Mouse (Mus musculus): ENCODE measurements at regions not wholly inside any gene's neighbourhood (a gene's known extent, or its start where the extent isn't known, plus 50 kb on each side); places are given as distances from the start of the nearest gene placed in this dataset.
"Not testable (repeated sequence)": the region's sequence is repeated elsewhere in the genome, so short reads cannot be mapped to it uniquely, and the experiment has no call there.

- DNase-seq (ENCODE audit: low spot score in 2 of 2), result no peak
Observed at GRCm38 (mm10) chr2:116444163-116444562, 378.5 kb upstream of the Meis2 start.

DNA sequence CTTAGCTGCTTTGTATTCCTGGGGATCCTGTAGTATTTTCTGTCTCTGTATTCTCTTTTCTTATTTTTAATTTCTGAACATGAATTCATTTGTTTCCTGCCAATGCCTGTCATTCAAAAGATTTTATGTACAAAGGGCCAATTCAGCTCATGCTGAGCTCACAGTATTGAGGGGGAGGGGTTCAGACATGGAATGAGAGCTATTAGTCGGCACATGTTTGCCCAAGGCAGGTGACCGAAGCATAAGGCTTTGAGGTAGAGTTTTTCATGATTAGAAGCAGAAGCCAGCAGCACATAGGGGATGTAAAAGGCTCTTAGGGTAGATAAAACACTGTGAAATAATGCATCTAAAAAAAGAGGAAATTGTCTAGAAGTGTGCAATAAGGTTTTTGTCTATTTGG lies 374.6 kb upstream of the Meis2 start:
- no peak for DNase-seq (ENCODE audit: low spot score in 2 of 2)

GRCm38 (mm10) chr2:116433481-116433880 lies 367.8 kb upstream of the Meis2 start:
- no peak for DNase-seq (ENCODE audit: low spot score in 2 of 2)

GRCm38 (mm10) chr2:116424131-116424530 lies 358.5 kb upstream of the Meis2 start:
- no peak for DNase-seq (ENCODE audit: low spot score in 2 of 2)

- no peak for DNase-seq (ENCODE audit: low spot score in 2 of 2)
Observed at GRCm38 (mm10) chr2:116417428-116418195, 352.0 kb upstream of the Meis2 start.

GRCm38 (mm10) chr2:116415742-116416141 lies 350.1 kb upstream of the Meis2 start:
- no peak for DNase-seq (ENCODE audit: low spot score in 2 of 2)

DNA sequence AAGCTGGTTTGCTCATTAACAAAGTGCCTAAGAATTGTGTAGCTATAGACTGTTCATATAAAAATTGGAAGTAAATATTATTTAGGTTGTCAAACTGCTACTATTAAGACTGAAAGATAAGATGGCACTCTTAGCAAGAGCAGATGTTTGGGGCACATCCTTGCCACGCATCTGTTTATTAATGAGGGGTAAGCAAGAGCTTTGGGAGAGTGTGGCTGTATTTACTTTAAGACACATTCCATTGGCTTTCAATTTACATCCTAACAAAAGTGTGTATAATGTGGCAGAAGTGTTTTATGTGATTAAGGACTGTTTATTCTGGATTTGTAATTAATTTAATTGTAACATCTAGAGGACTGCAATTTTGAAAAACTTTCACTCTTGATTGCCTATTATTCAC lies 336.5 kb upstream of the Meis2 start:
- DNase-seq (ENCODE audit: low spot score in 2 of 2), result no peak

DNA sequence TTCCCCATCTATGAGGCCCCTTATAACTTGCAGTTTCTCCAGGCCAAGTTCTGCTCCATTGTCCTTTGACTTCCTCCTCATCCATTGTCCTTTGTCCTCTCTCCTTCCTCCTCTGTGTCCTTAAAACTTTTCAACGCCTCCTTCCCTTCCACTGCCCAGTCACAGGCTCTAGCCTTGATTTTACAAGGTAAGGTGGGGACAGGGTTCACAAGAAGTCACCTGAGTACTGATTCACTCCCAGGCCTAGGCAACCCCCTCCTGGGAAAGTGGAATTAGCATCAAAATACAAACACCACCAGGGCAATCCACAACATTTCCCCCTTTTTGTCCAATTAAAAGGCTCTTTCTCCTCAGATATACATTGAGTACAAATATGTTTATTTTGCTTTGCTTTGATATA lies 334.3 kb upstream of the Meis2 start:
- no peak for DNase-seq (ENCODE audit: low spot score in 2 of 2)

- no peak for DNase-seq (ENCODE audit: low spot score in 2 of 2)
Observed at GRCm38 (mm10) chr2:116368811-116369210, 303.2 kb upstream of the Meis2 start.

DNA sequence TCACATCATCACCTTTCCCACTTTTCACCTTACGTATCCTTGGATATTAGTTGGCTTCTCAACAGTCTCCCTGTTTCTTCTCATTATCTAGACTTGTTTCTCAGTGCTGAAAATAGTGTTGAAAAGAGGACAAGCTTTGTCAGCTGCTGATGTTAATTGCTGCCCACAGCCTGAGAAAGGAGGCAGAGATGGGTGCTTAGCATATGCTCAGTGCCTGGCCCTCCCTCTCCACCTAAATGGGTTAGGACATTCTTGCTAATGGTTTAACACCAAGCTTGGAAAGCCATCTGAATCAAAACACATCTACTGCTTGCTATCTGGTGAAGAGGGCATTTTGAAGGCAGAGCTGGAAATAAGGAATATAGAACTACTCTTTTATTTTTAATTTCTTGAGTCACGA lies 298.5 kb upstream of the Meis2 start:
- peak in 1 of 2 experiments; percentile 20 for DNase-seq (ENCODE audit: low spot score in 2 of 2)

GRCm38 (mm10) chr2:116358145-116358544 lies 292.5 kb upstream of the Meis2 start:
- DNase-seq (ENCODE audit: low spot score in 2 of 2), result no peak

DNA sequence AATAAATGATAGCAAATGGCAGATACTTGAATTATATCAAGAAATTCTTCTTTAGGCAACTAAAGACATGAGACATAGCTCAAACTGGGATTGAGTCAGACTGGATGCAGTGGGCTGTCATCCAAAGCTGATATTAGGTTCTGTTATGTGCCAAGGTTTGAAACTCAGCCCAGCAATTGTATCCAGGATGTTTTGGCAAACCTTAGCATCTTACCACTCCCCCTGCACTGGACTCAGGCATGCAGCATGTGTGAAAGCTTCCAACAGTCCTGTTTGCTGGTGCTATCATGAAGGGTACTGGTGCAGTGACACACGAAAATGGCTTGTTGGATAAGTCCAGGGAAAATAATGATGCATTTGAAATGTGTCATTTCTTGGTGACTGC lies 282.9 kb upstream of the Meis2 start:
- no peak for DNase-seq (ENCODE audit: low spot score in 2 of 2)

DNA sequence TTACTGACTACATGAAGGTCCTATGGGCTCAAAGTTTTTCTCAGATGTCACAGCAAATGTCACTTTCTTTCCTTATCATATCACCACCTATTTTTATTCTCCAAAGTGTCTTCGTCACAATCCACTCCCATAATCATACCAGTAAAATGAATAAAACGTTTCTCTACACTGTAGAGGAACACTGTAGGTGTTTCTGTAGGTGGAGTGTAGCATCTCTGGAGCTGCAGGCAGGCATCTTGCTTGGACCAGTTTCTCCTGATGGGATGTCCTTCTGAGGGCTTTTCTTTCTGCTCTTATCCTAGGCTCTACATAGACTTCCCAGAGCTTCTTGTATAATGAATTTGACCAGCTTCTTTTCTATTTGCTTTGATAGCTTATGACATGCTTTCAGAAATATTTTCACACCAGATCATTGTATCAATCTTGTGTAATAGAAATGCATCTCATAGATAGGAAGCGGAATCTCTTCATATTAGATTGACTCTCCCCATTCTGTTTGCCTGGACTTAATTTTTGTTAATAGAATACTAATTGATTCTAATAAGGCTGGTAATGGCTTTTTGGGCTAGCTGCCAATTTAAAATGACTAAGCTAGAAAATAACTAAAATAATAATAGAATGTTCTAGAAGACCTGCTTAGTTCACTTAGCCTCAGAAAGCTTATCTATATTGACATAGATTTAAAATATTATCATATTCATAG lies 282.3 kb upstream of the Meis2 start:
- DNase-seq (ENCODE audit: low spot score in 2 of 2), result no peak

- no peak for DNase-seq (ENCODE audit: low spot score in 2 of 2)
Observed at GRCm38 (mm10) chr2:116331801-116332200, 266.2 kb upstream of the Meis2 start.

- DNase-seq (ENCODE audit: low spot score in 2 of 2), result no peak
Observed at GRCm38 (mm10) chr2:116322039-116322770, 256.6 kb upstream of the Meis2 start.

DNA sequence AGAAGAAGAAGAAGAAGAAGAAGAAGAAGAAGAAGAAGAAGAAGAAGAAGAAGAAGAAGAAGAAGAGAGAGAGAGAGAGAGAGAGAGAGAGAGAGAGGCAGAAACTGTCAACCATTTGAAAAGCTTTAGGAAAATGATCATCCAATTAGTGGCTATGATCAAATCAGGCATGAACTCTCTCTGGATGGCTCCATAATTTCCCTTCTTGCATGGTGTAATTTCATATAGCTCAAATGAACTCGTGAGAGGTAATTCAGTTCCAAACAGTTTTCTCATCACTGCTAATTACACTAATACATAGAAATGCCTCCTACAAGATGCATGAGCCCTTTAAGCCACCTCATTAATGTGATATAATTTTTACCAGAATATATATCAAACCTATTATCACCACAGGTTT lies 233.9 kb upstream of the Meis2 start:
- DNase-seq (ENCODE audit: low spot score in 2 of 2), result no peak

GRCm38 (mm10) chr2:116289886-116290285 lies 224.2 kb upstream of the Meis2 start:
- DNase-seq (ENCODE audit: low spot score in 2 of 2), result no peak

DNA sequence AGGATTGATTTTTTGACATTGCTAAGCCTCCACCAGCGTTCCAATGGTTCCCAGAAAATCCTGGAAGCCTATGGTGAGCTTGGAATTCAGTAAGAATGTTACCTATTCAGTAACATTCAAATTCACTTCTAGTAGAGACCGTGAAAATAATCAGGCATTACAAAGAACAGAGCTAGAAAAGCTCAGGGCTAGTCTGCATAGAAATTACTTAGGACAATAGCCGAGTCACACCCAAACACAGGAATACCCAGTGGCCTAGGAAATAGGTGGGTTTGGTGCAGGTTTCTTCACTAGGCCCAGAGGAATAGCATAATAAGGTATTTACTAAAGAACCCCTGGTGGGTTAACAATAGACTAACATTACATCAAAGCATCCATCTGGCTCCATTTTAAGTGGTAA lies 177.6 kb upstream of the Meis2 start:
- DNase-seq (ENCODE audit: low spot score in 2 of 2), result not testable (repeated sequence)

GRCm38 (mm10) chr2:116236731-116237130 lies 171.1 kb upstream of the Meis2 start:
- DNase-seq (ENCODE audit: low spot score in 2 of 2), result peak; percentile 21 to 42

DNA sequence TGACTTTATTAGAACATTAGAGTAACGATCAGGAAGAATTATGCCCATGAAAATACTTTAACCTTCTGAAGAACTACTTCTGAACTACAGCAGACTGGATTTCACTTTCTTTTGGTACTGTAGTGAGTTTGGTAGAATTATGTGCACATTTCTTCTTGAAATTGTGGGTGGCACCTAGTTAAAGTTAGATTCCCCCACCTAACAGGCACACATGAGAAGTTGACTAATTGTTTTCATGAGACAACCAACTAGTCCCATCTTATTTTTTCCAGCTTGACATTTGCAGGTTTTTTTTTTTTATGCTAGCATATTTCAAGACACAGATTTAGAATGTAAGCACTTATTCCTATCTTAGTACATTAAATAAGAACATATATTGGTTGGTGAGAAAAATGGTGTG lies 167.2 kb upstream of the Meis2 start:
- no peak for DNase-seq (ENCODE audit: low spot score in 2 of 2)

GRCm38 (mm10) chr2:116216418-116216817 lies 150.8 kb upstream of the Meis2 start:
- DNase-seq (ENCODE audit: low spot score in 2 of 2), result peak in 1 of 2 experiments; percentile 24

Data from right cerebral cortex, postnatal 10 days (tissue).